Mouse (Mus musculus) erythroblast, embryonic 14.5 days (primary cell): ENCODE data around the gene Cadps2.

Experiments used
- GATA1 ChIP-seq: IDR thresholded peaks from 2 replicates; pipeline ENCODE4 v1.6.1; 2012; ENCODE audit warnings: low read length, inconsistent platforms, mixed read lengths
- TAL1 ChIP-seq: IDR thresholded peaks from 3 replicates; pipeline ENCODE4 v1.6.1; 2012; ENCODE audit warnings: low read length, inconsistent platforms, mixed read lengths

DNA sequence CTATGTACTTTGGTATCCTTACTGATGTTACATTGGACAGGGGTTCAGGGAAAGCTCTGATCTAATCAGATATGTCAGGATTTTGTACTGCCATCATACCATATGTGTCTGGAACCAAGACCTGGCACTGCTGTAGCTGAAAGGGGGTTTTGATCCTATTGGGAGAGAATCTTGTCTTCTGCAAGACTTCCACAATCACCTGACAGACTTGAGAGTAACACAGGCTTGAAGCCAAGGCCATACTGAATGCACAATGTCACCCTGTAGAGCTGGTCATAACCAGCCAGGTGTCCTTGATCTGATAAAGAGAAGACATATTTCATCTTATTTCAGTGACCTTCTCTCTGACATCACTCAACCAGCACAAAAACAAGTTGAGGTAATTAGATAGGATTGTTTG lies 30.8 kb upstream of the Cadps2 start:
- no peak for TF ChIP-seq GATA1
- TF ChIP-seq TAL1: no peak
